Mouse (Mus musculus): Measurements from ENCODE around the gene Mrpl40. TPM values are rescaled to one million over a fixed set of nuclear protein-coding genes. Genes with fewer than 3 reads are reported as not detected.

Mrpl40 gene
- 22.4 and 22.5 TPM in 2 replicates for polyA plus RNA-seq (2012; rRNA removed)

DNA sequence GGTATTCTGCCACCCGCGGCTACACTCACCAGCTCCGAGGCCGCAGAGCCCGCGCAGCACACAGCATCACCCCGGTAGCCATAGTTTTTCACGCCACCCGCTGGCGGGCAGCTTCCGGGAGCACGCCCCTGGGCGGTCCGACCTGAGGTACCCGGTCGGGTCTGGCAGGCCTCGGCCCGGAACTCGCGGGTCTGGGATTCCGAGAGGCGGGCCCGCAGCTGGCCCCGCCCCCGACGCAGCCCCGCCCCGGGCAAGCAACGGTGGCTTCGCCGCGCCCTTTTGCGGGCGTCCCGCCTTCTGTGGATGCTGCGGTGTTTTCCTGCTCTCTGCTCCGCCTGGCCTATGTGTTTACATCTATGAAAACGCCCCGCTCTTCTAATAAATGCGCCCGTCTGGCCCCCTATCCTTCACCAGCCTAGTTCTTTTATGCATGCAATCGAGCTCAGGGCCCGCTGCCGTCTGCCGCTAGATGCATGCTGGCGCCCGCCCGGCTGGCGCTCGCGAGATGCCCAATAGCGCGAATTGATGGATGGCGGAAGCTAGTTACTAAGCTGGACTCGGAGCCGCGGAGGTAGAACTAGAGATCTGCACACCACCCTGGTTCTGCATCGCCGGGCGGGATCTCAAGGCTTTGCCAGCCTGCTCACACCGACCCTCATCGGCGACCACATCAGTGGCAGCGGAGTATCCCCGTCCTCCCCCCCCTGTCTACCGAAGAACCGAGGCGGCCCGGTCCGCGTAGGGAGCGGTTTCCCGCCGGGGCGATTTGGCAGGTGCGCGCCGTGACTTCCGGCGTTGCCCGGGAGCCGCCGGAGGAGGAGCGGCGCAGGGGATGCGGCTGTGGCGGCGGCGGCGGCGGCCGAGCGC, at the start of gene Mrpl40, which contains the start of gene Hira:
Mrpl40 (minus strand) TSS at position 421 of the 867 bp plus-strand sequence.
Hira (plus strand) TSS at position 596 of the 867 bp plus-strand sequence.

DNA sequence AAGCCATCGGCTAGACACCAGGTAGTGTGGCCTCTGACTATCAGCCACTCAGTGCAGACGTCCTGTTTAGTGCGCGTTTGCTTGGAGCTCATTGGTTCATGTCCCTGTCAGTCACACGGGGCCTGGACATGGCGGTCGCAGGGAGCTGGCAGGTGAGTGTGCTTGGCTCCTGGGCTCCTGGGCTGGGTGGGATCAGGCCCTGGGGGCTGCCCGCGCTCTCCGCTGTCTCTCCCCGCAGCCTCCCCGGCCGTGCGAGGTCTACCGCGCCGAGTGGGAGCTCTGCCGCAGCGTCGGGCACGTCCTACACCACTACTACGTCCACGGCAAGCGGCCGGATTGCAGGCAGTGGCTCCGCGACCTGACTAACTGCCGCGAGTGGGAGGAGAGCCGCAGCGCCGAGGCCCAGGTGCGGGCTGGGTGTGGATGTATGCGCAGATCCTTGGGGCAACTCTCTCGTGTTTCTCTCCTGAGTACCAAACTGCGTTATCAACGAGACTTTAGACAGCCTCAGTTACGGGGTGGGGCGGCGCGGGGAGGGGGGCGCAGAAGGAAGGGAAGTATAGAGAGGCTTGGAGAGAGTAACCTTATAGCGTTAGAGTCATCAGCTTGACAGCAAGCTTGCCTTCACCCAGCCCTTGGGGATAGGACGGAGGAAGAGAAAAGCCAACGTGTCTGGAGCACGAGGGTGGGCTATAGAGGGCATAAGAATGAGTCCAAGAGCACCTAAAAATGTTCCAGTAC, 40.0 kb downstream of the Mrpl40 start, which contains the start of the genes 2510002D24Rik and Gm28539:
2510002D24Rik (plus strand) TSS at position 111 of the 741 bp plus-strand sequence.
Gm28539 (plus strand) TSS at position 117 of the 741 bp plus-strand sequence.

Other genes with a start within 250 kb of the Mrpl40 start
- gene Sept5, start 246.9 kb downstream of the Mrpl40 start, polyA plus RNA-seq (2012; rRNA removed) = 2.0 and 2.3 TPM in 2 replicates
- 5.8 and 6.1 TPM in 2 replicates for gene Cldn5, start 100.0 kb downstream of the Mrpl40 start, polyA plus RNA-seq (2012; rRNA removed)
- 21.2 and 22.7 TPM in 2 replicates for gene Ufd1, start 65.1 kb downstream of the Mrpl40 start, polyA plus RNA-seq (2012; rRNA removed)
- gene Cdc45, start 64.9 kb downstream of the Mrpl40 start, polyA plus RNA-seq (2012; rRNA removed) = 45.0 and 48.6 TPM in 2 replicates
- gene 2510002D24Rik, start 40.3 kb downstream of the Mrpl40 start, polyA plus RNA-seq (2012; rRNA removed) = 19.5 and 21.9 TPM in 2 replicates
- not detected in 2 replicates for gene Gm28539, start 40.3 kb downstream of the Mrpl40 start, polyA plus RNA-seq (2012; rRNA removed)
- 19.7 and 23.2 TPM in 2 replicates for gene Hira, start 175 bp upstream of the Mrpl40 start, polyA plus RNA-seq (2012; rRNA removed)

Measured in liver, embryonic 14 days (tissue).